Mouse (Mus musculus) heart, embryonic 16.5 days (tissue): Measurements from ENCODE around the gene Gpbar1. TPM values are rescaled to one million over a fixed set of nuclear protein-coding genes. Genes with fewer than 3 reads are reported as not detected.
"Not testable (repeated sequence)": the region's sequence is repeated elsewhere in the genome, so short reads cannot be mapped to it uniquely, and the experiment has no call there.

Source experiments
- ATAC-seq: fragments of 200-750 bp; cut with Nextera tagmentation; replicated peaks from 2 replicates; pipeline ENCODE4 v1.8.0; 2017; ENCODE audit warnings: moderate number of reproducible peaks; ENCODE audit not compliant: insufficient read depth, low FRiP score; ENCODE audit errors: extremely low read depth
- H3K27ac ChIP-seq: fragments of 300-500 bp; sonication (generic); 2 replicates; pipeline ENCODE4 v1.5.1; 2014; ENCODE audit warnings: mild to moderate bottlenecking, low read length, control low read depth, moderate library complexity
- H3K27me3 ChIP-seq: fragments of 300-500 bp; sonication (generic); 2 replicates; pipeline ENCODE4 v1.6.1; 2014; ENCODE audit warnings: low read length, mixed read lengths; ENCODE audit not compliant: control insufficient read depth, insufficient read depth
- H3K36me3 ChIP-seq: fragments of 300-500 bp; sonication (generic); 2 replicates; pipeline ENCODE4 v1.6.1; 2014; ENCODE audit not compliant: control insufficient read depth, insufficient read depth
- H3K4me1 ChIP-seq: fragments of 300-500 bp; sonication (generic); 2 replicates; pipeline ENCODE4 v1.6.1; 2014; ENCODE audit warnings: low read length, mixed read lengths; ENCODE audit not compliant: control insufficient read depth, insufficient read depth
- H3K4me2 ChIP-seq: fragments of 300-500 bp; sonication (generic); 2 replicates; pipeline ENCODE4 v1.6.1; 2014; ENCODE audit warnings: low read depth, mild to moderate bottlenecking, control low read depth, low read length
- H3K4me3 ChIP-seq: fragments of 300-500 bp; sonication (generic); 2 replicates; pipeline ENCODE4 v1.5.1; 2014; ENCODE audit warnings: mild to moderate bottlenecking, control low read depth, low read length
- H3K9ac ChIP-seq: fragments of 300-500 bp; sonication (generic); 2 replicates; pipeline ENCODE4 v1.6.1; 2014; ENCODE audit warnings: low read length, control low read depth
- H3K9me3 ChIP-seq: fragments of 300-500 bp; sonication (generic); replicated peaks from 2 replicates; pipeline ENCODE4 v1.6.1; 2016; ENCODE audit warnings: low read length; ENCODE audit not compliant: control insufficient read depth
- WGBS: fragments of 180-500 bp; shearing (Covaris S2); extraction: QIAGEN DNeasy Blood & Tissue Kit; methylation state at CpG from one replicate; pipeline ENCODE4 v1.1.7; 2014; 5-methylcytosine and 5-hydroxymethylcytosine counted together
- polyA plus RNA-seq: library from polyadenylated mRNA; unstranded; fragments of >200 nt; fragmentation: Nextera tagmentation; extraction: Ambion mirVana; gene quantifications from 2 replicates; pipeline ENCODE4 v1.2.1, GENCODE M21; 2015

Gpbar1 gene
- polyA plus RNA-seq, 1 experiment from 2014 or later: 0.30 TPM

DNA sequence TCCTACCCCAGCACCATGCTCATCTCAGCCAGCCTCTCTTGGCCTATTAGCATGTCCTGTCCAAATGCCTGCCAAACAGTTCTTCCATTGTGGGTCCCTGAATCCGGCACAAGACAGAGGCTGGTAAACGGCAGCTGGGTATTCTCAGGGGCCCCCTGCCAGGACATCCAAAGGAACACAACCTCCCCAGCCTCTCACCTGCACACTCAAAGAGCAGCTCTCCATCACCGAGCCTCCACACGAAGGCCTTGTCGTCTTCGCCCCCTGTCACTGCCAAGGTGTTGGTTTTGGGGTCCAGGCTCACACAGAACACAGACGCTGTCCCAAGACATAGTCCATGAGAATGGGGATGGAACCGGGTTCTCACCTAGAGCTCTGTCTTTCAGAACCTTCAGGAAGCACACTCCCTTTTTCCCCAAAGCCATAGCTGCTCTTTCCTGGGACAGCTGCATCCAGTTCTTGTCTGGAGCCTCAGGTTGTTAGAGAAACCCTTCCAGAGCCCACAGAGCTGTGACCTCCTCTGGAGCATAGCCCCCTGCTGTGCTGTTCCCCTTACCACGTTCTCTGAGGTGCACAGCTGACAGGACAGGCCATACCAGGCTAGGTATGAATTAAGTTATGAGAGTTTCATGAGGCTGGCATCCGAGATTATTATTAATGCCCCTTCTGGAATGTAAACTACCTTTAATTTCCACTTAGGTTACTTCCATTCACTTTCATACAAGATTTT, 4.7 kb downstream of the Gpbar1 start:
- Histone ChIP-seq H3K9ac (no peak overlapping the region), H3K4me2 (no peak overlapping the region), H3K27me3 (no peaks in the 10 kb centered on the region), H3K4me1 (peaks cover 32% of the 10 kb centered on the region), H3K4me3 (no peak overlapping the region; the same call in 1 of the 2 replicates), H3K27ac (no peak overlapping the region), H3K9me3 (no peaks in the 10 kb centered on the region), H3K36me3 (peaks cover 33% of the 10 kb centered on the region)
- 84% methylated on average over 10 of the region's 10 CpGs for WGBS
- no peak for ATAC-seq

DNA sequence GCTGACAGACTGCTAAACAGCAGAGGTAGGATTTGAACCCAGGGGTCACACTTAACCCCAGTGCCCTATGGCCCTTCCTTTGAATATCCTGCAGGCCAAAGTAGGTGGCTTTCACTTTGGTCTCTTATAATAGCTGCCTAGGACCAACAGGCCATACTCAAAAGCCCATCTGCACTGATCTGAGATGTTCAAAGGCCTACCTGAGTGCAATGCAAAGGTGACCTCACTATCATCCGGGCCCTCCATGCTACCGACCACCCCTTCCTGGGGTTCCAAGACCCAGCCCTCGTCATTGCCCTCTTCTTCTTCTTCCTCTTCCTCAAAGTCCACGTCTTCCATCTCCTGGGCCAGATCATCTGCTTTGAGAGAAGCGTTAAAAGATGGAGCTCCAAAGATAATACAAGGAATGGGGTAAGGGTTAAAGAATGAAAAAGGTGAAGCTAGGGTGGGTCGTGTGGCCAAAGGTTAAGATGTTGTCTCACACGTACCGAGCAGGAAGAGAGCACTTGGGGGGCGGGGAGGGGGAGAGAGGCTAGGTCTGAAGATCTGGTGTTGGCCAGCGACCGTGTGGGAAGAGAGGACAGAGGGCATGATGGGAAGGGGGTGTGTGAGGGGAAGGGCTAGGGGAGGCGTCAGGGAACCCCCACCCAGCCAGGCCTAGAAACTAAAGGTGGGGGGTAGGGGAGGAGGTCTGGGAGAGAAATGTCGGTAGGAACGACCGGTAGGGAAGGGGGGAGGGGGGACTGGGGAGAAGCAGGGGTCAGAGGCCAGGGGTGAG, 5.5 kb downstream of the Gpbar1 start:
- Histone ChIP-seq H3K4me1 (peaks cover 40% of the 10 kb centered on the region), H3K27me3 (no peaks in the 10 kb centered on the region), H3K4me3 (peak overlapping the region; percentile 92), H3K4me2 (peak overlapping the region; percentile 93), H3K27ac (peak overlapping the region; percentile 86), H3K36me3 (peaks cover 38% of the 10 kb centered on the region), H3K9ac (peak overlapping the region; percentile 93), H3K9me3 (no peaks in the 10 kb centered on the region)
- ATAC-seq: peak; percentile 31
- 10% methylated on average over 15 of the region's 15 CpGs for WGBS

DNA sequence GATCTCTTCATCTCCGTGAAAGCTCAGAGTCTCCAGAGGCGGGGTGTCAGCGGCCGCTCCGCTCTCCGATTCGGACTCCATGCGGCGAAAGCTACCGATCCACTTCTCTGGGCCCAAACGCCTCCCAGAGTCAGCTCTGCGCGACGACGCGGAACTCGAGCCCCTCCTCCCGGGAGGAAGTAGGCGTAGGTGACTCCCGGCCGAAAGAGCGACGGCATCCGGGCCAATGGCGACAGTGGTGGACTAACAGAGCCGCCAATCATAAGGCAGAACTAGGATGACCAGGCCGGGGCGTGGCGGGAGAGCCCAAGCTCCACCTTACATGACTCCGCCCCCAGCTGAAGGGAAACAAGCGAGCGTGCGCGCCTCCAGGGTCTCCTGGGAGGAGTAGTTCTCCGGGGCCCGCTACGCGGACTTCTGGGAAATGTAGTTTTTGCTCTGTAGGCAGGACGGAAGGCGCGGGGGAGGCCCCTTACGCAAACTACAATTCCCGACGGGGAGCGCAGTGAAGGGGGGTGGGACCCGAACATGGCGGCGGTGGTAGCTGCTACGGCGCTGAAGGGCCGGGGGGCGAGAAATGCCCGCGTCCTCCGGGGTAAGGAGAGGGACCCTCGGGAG, 6.3 kb downstream of the Gpbar1 start, which contains the start of the genes Aamp and Pnkd:
Aamp (minus strand) TSS at position 196 of the 618 bp plus-strand sequence.
Pnkd (plus strand) TSS at position 388 of the 618 bp plus-strand sequence.
- peak; percentile 97 for ATAC-seq
- Histone ChIP-seq H3K36me3 (peaks cover 45% of the 10 kb centered on the region), H3K4me3 (peak within 1 kb of the TSS; percentile 93), H3K4me2 (peak within 1 kb of the TSS; percentile 93), H3K4me1 (peaks cover 48% of the 10 kb centered on the region), H3K27me3 (no peaks in the 10 kb centered on the region), H3K27ac (peak within 1 kb of the TSS; percentile 86), H3K9me3 (no peaks in the 10 kb centered on the region), H3K9ac (peak within 1 kb of the TSS; percentile 93)
- WGBS: under 1% methylated on average over 55 of the region's 56 CpGs

DNA sequence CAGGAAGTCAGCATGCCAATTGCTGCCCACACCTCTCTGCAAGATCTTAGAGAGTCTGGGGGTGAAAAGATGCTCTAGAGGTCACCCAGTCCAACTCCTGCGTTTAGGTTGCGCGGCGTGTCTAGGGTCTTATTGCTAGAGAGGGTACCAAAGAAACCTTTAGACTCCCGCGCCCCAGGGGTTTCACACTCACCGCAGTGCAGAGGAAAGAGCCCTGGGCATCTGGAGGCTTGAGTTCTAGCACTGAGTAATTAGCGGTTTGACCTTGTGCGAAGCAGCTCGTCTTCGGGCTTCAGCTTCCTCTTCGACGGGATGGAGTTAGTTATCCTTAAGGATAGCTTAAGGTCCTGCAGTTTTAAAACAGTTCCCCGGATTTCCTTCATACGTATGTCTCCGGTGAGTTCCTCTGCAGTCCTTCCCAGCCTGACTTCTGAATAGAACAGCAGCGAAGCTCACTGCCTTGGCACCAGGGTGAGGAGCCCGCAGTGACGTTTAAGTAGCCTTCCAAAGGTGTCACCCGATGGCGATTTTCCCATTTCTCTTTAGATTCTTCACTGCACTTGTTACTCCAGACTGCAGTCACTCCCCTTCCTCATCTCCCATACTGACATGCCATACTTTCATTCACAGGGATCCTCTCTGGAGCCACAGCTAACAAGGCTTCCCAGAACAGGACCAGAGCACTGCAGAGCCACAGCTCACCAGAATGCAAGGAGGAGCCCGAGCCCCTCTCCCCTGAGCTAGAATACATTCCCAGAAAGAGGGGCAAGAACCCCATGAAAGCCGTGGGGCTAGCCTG, 7.1 kb downstream of the Gpbar1 start:
- H3K36me3 ChIP-seq: peaks cover 39% of the 10 kb centered on the region
- H3K27me3 ChIP-seq: no peaks in the 10 kb centered on the region
- peak overlapping the region; percentile 93 for H3K9ac ChIP-seq
- H3K4me1 ChIP-seq: peaks cover 55% of the 10 kb centered on the region
- ATAC-seq: no peak
- peak overlapping the region; percentile 69 for H3K4me2 ChIP-seq
- peak overlapping the region; percentile 93 for H3K4me3 ChIP-seq
- peak overlapping the region; percentile 79 for H3K27ac ChIP-seq
- 3% methylated on average over 23 of the region's 23 CpGs for WGBS
- no peaks in the 10 kb centered on the region for H3K9me3 ChIP-seq

DNA sequence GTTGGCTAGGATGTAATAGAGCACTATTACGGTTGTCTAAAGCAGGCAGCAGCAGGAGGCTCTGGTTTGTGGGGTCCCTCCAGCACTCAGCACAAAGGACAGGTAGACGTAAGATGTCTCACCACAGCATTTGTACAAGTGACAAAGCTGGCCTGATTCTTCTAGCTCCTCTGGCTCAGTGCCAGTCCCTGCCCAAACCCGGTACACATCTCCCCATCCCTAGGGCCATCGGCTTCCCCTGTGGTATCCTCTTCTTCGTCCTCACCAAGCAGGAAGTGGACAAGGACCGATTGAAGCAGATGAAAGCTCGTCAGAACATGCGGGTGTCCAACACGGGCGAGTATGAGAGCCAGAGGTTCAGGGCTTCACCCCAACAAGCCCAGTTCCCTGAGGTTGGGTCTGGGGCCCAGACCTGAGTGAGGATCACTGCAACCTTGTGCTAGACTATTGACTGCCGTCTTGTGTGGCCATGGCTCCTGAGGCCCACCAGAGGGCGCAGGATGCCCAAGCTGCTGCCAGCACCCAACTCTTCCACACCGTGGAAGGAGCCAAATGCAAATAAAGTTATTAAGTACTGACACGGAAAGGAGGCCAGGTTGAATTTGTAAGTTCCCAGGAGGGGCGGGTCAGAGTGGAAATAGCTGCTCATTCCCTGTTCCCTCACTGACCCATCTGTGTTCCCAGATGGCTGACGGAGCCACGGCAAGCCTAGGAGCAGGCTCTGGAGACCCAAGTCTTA, 8.7 kb downstream of the Gpbar1 start:
- Histone ChIP-seq H3K36me3 (peaks cover 31% of the 10 kb centered on the region), H3K9ac (0 out of 2 replicates have a peak overlapping the region, but pooled peaks have one; percentile 12), H3K4me1 (peaks cover 69% of the 10 kb centered on the region)
- not testable (repeated sequence) for H3K9me3 ChIP-seq, ATAC-seq, H3K27me3 ChIP-seq, H3K4me3 ChIP-seq, H3K27ac ChIP-seq, H3K4me2 ChIP-seq
- 53% methylated on average over 15 of the region's 17 CpGs for WGBS

DNA sequence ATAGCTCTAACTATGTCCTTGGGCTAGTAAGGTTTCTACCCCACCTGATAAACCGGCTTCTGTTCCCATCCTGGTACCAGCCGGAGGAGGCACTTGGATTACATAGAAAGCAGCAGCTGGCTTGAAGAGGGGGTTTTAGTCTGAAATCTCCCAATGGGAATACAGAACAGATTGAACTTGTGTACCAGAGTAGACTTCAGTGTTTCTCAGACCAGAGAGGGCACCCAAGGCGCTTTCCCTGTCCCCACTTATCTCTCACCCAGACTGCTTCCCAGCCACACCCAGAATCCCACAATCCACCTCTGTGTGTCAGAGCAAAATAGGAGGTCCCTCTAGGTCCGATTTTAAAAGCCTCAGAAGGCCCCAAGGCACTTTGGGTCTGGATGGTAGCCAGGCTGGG, 10.0 kb downstream of the Gpbar1 start:
- H3K4me1 ChIP-seq: peaks cover 70% of the 10 kb centered on the region
- H3K4me3 ChIP-seq: no peak overlapping the region
- no peak overlapping the region for H3K9ac ChIP-seq
- WGBS: 64% methylated on average over 4 of the region's 4 CpGs
- H3K9me3 ChIP-seq: no peaks in the 10 kb centered on the region
- H3K27ac ChIP-seq: peak overlapping the region; percentile 92
- H3K36me3 ChIP-seq: peaks cover 26% of the 10 kb centered on the region
- no peak overlapping the region for H3K4me2 ChIP-seq
- ATAC-seq: no peak
- no peaks in the 10 kb centered on the region for H3K27me3 ChIP-seq

DNA sequence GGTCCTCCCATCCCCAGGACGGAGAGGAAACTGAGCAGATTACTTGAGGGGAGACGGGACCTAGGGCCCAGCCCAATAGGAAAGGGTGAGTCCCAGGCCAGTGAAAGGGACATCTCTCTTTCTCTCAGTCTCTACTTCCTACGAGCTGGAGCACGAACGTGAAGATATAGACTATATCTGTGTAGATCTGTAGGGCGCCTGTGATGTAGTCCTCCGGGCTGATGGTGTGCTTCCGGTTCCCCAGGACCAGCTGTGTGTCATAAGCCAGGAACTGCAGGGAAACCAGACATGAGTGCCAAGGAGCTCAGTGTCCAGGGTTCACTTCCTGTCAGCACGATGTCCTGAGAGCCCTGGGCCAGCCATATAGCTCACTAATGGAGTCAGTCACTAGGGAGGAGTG, 10.9 kb downstream of the Gpbar1 start:
- H3K4me1 ChIP-seq: peaks cover 73% of the 10 kb centered on the region
- H3K9me3 ChIP-seq: no peaks in the 10 kb centered on the region
- no peak overlapping the region for H3K4me2 ChIP-seq
- H3K4me3 ChIP-seq: no peak overlapping the region
- peak overlapping the region; percentile 92 for H3K27ac ChIP-seq
- no peaks in the 10 kb centered on the region for H3K27me3 ChIP-seq
- WGBS: 62% methylated on average over 9 of the region's 9 CpGs
- peak overlapping the region; percentile 22; the same call in 1 of the 2 replicates for H3K9ac ChIP-seq
- ATAC-seq: no peak
- H3K36me3 ChIP-seq: peaks cover 26% of the 10 kb centered on the region

DNA sequence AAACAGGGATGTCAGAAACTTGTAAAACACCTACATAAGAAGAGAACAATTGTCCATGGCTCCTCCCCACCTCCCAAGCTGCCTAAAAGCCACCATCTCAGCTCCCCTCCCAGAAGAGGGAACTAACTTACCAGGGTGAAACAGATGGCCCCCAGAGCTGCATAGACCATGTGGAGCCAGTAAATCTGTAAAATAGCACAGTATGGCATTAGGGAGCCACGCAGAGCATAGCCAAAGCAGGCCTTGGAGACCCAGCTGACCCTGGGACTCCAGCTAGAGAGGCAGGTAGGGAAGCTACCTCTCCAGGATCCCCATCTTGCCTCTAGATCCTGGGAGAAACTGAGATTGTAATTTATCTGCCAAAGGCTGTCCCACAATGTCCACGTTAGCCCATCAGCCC, 11.4 kb downstream of the Gpbar1 start:
- Histone ChIP-seq H3K4me2 (0 out of 2 replicates have a peak overlapping the region, but pooled peaks have one; percentile 24), H3K27ac (peak overlapping the region; percentile 92), H3K36me3 (peaks cover 26% of the 10 kb centered on the region), H3K4me3 (no peak overlapping the region), H3K27me3 (no peaks in the 10 kb centered on the region), H3K9ac (peak overlapping the region; percentile 55), H3K9me3 (no peaks in the 10 kb centered on the region), H3K4me1 (peaks cover 77% of the 10 kb centered on the region)
- WGBS: 51% methylated on average over 2 of the region's 2 CpGs
- no peak for ATAC-seq
